Mouse (Mus musculus): ENCODE results near the gene Ptprn2. TPM values are rescaled to one million over a fixed set of nuclear protein-coding genes. Genes with fewer than 3 reads are reported as not detected.

Ptprn2 gene
- polyA plus RNA-seq, 1 experiment, result 97.8 TPM

DNA sequence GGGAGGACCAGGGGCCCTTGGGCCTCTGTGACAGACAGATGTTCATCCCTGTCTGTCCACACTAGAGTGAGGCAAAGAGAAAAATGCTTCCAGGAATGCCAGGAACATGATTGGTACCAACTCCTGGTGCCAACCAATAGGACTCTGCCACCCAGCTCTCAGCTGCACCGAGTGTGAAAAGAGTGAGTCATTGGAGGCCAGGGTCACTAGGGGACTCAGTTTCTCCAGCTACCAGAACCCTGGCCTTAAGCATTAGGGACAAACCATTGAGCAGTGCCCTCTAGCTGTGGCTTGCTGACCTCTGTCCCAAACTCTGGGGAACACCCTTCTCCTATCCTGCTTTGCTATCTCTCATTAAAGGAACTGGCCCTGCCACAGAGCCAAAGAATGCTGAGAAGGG, 728.0 kb downstream of the Ptprn2 start:
- DNase-seq, result no peak
- TF ChIP-seq CTCF (IDR thresholded peaks at IDR 0.05; ENCODE audit: borderline replicate concordance, insufficient read depth, low read depth, low read length), result no peak
- TF ChIP-seq POLR2A (IDR thresholded peaks at IDR 0.05; ENCODE audit: borderline replicate concordance, insufficient read depth, low read length), result no peak
- H3K4me1 ChIP-seq (ENCODE audit: control insufficient read depth, insufficient read depth, low read length), result no peaks in the 10 kb centered on the region; the same call in 1 of the 2 replicates
- WGBS, result 80% methylated on average over 1 of the region's 1 CpGs
- no peaks in the 10 kb centered on the region for H3K27me3 ChIP-seq (ENCODE audit: control insufficient read depth, insufficient read depth, low read length)
- no peak overlapping the region for H3K4me3 ChIP-seq (replicated peaks; ENCODE audit: insufficient read depth, low read depth, low read length)
- no peak overlapping the region for H3K27ac ChIP-seq (ENCODE audit: insufficient read depth, low read length)

DNA sequence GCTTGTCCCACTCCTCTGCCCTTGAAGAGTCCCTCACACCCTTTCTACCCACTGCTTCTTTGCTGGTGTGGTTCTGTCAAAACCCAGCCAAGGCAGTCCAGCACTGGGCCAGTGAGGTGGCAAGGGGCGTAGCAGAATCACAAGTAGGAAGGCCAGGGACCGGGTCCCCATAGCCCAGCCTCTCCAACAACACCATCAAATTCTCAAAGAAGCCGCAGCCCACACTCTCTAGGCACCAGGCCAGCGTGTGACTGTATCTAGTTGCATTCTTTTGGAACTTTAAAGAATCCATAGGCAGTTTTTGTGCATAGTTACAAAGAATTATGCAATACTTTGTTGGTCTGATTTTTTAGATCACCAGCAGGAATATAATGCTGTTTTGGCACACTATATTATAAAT, 728.8 kb downstream of the Ptprn2 start:
- no peaks in the 10 kb centered on the region; the same call in 1 of the 2 replicates for H3K4me1 ChIP-seq (ENCODE audit: control insufficient read depth, insufficient read depth, low read length)
- H3K27ac ChIP-seq (ENCODE audit: insufficient read depth, low read length), result no peak overlapping the region
- H3K4me3 ChIP-seq (replicated peaks; ENCODE audit: insufficient read depth, low read depth, low read length), result no peak overlapping the region
- TF ChIP-seq CTCF (IDR thresholded peaks at IDR 0.05; ENCODE audit: borderline replicate concordance, insufficient read depth, low read depth, low read length) (no peak), POLR2A (IDR thresholded peaks at IDR 0.05; ENCODE audit: borderline replicate concordance, insufficient read depth, low read length) (no peak)
- no peaks in the 10 kb centered on the region for H3K27me3 ChIP-seq (ENCODE audit: control insufficient read depth, insufficient read depth, low read length)
- 79% methylated on average over 4 of the region's 4 CpGs for WGBS
- no peak for DNase-seq

DNA sequence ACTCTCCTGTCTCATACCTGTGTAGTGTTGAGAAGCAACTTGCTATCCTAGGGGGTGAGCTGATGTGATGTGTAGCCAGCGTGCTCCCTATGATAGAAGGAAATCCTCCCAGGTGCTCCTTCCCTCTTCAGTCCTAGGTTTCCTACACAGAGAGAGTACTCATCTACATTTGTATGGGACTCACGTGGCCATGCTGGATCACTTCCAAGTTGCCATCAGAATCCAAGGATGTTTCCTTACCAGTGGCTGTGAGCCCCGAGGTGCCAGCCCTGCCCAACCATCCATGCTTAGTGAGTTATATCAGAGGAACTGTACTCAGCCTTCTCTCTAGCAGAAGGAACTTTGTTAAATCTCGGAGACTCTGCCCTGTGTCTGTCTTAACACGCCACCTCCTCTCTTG, 729.4 kb downstream of the Ptprn2 start:
- H3K27me3 ChIP-seq (ENCODE audit: control insufficient read depth, insufficient read depth, low read length), result no peaks in the 10 kb centered on the region
- peak in 1 of 2 experiments; percentile 12 for DNase-seq
- no peak overlapping the region for H3K4me3 ChIP-seq (replicated peaks; ENCODE audit: insufficient read depth, low read depth, low read length)
- TF ChIP-seq POLR2A (IDR thresholded peaks at IDR 0.05; ENCODE audit: borderline replicate concordance, insufficient read depth, low read length) (no peak), CTCF (IDR thresholded peaks at IDR 0.05; ENCODE audit: borderline replicate concordance, insufficient read depth, low read depth, low read length) (no peak)
- no peaks in the 10 kb centered on the region; the same call in 1 of the 2 replicates for H3K4me1 ChIP-seq (ENCODE audit: control insufficient read depth, insufficient read depth, low read length)
- 62% methylated on average over 5 of the region's 5 CpGs for WGBS
- no peak overlapping the region for H3K27ac ChIP-seq (ENCODE audit: insufficient read depth, low read length)

DNA sequence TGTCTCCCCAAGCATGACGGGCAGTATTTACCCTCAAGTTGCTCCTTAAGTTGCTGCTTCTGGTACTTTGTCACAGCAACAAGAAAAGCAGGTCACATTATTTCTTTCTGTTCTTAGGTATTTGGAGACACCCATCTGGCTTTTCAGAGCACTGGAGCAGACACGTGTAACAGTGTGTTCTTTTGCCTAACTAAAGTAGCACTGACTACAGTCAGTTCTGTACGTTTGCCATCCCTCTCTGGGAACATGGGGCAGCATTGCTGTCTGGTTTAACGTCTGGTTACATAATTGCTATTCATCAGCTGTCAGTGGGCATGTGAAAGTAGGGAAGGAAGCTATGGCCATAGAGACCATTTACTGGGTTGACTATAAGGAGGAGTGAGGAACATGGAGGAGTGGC, 736.4 kb downstream of the Ptprn2 start:
- no peaks in the 10 kb centered on the region; the same call in 1 of the 2 replicates for H3K4me1 ChIP-seq (ENCODE audit: control insufficient read depth, insufficient read depth, low read length)
- WGBS, result 70% methylated on average over 4 of the region's 4 CpGs
- no peak overlapping the region for H3K27ac ChIP-seq (ENCODE audit: insufficient read depth, low read length)
- TF ChIP-seq CTCF (IDR thresholded peaks at IDR 0.05; ENCODE audit: borderline replicate concordance, insufficient read depth, low read depth, low read length) (no peak), POLR2A (IDR thresholded peaks at IDR 0.05; ENCODE audit: borderline replicate concordance, insufficient read depth, low read length) (no peak)
- no peaks in the 10 kb centered on the region for H3K27me3 ChIP-seq (ENCODE audit: control insufficient read depth, insufficient read depth, low read length)
- H3K4me3 ChIP-seq (replicated peaks; ENCODE audit: insufficient read depth, low read depth, low read length), result no peak overlapping the region
- DNase-seq, result no peak

DNA sequence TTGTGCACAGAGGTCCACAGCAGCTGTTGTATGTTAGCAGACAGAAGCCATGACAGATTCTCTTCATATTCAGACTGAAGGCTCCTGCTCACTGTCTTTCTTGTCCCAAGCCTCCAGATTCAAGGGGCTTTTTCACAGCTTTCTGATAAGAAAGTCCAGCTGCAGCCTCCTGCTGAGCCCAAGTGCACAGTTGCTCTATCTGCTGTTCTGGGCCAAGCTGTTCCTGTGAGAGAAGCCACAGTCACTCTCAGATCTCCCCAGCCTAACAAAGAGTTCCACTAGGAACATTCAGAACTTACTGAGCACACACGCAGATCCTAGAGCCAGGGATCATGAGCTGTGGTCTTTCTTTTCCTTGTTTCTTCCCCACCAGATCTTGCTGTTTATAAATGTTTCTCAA, 738.5 kb downstream of the Ptprn2 start:
- Histone ChIP-seq H3K4me3 (replicated peaks; ENCODE audit: insufficient read depth, low read depth, low read length) (no peak overlapping the region), H3K4me1 (ENCODE audit: control insufficient read depth, insufficient read depth, low read length) (no peaks in the 10 kb centered on the region; the same call in 1 of the 2 replicates), H3K27me3 (ENCODE audit: control insufficient read depth, insufficient read depth, low read length) (no peaks in the 10 kb centered on the region), H3K27ac (ENCODE audit: insufficient read depth, low read length) (no peak overlapping the region)
- TF ChIP-seq POLR2A (IDR thresholded peaks at IDR 0.05; ENCODE audit: borderline replicate concordance, insufficient read depth, low read length), result no peak
- no peak for TF ChIP-seq CTCF (IDR thresholded peaks at IDR 0.05; ENCODE audit: borderline replicate concordance, insufficient read depth, low read depth, low read length)
- DNase-seq, result no peak
- 84% methylated on average over 1 of the region's 1 CpGs for WGBS

DNA sequence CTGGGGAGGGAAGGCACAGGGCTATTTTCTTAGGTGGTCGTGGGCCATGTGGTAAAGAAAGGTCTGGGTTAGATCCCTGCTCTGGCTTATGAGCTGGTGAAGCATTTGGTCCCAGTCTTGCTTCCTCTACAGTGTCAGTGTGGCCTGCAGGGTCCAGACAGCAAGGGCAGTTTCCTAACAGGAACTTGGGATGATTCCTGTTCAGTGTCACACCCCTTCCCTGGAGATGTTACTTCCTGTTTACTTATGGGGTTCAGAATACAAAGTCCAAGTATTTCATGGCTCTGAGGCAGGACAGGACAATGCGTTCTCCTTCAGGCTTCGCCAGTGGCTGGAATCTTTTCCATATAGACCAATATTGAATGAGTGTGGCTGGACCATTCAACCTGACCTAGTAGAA, 741.7 kb downstream of the Ptprn2 start:
- no peaks in the 10 kb centered on the region for H3K27me3 ChIP-seq (ENCODE audit: control insufficient read depth, insufficient read depth, low read length)
- TF ChIP-seq POLR2A (IDR thresholded peaks at IDR 0.05; ENCODE audit: borderline replicate concordance, insufficient read depth, low read length) (no peak), CTCF (IDR thresholded peaks at IDR 0.05; ENCODE audit: borderline replicate concordance, insufficient read depth, low read depth, low read length) (no peak)
- no peak overlapping the region for H3K27ac ChIP-seq (ENCODE audit: insufficient read depth, low read length)
- H3K4me1 ChIP-seq (ENCODE audit: control insufficient read depth, insufficient read depth, low read length), result no peaks in the 10 kb centered on the region; the same call in 1 of the 2 replicates
- no peak for DNase-seq
- no peak overlapping the region for H3K4me3 ChIP-seq (replicated peaks; ENCODE audit: insufficient read depth, low read depth, low read length)
- 83% methylated on average over 3 of the region's 3 CpGs for WGBS

DNA sequence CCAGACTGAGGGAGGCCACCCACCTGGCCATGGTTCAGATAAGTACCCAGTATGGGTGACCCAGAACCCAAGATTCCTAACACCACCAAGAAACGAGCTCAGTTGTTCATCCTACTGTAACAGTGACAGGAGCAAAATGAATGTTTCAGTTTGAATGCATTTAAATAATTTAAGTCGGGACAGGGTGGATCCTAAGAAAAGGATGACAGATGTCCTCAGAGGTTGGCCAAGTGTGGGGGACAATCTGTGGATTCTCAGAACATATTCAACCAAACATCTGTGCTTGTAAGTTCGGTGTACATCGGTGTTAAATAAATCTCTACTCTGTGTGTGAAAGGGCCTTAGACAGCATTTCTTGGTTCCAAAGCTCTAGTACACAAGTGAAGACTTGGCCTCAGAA, 743.9 kb downstream of the Ptprn2 start:
- TF ChIP-seq CTCF (IDR thresholded peaks at IDR 0.05; ENCODE audit: borderline replicate concordance, insufficient read depth, low read depth, low read length) (no peak), POLR2A (IDR thresholded peaks at IDR 0.05; ENCODE audit: borderline replicate concordance, insufficient read depth, low read length) (no peak)
- no peak overlapping the region for H3K4me3 ChIP-seq (replicated peaks; ENCODE audit: insufficient read depth, low read depth, low read length)
- H3K27ac ChIP-seq (ENCODE audit: insufficient read depth, low read length), result no peak overlapping the region

DNA sequence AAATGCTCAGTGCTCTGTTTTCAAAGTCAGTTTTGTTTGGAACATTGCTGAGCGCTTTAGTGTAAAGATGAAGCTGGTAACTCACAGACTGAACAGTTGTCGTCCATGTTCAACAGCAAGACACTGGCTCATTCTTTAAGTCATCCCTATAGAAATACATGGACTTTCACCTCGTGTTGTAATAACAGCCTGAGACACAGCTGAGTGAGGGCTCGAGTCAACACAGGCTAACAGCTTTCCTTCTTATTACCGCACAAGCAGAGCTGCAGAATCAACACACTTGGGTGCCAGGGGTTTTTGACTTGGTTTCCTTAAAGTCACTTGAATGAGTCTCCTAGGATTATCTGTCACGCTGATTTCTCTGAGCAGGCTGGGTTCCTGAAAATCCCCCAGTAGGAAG, 744.8 kb downstream of the Ptprn2 start:
- Histone ChIP-seq H3K27me3 (ENCODE audit: control insufficient read depth, insufficient read depth, low read length) (no peaks in the 10 kb centered on the region), H3K27ac (ENCODE audit: insufficient read depth, low read length) (no peak overlapping the region), H3K4me3 (replicated peaks; ENCODE audit: insufficient read depth, low read depth, low read length) (no peak overlapping the region), H3K4me1 (ENCODE audit: control insufficient read depth, insufficient read depth, low read length) (no peaks in the 10 kb centered on the region; the same call in 1 of the 2 replicates)
- no peak for DNase-seq
- WGBS, result 84% methylated on average over 6 of the region's 6 CpGs
- no peak for TF ChIP-seq CTCF (IDR thresholded peaks at IDR 0.05; ENCODE audit: borderline replicate concordance, insufficient read depth, low read depth, low read length)
- no peak for TF ChIP-seq POLR2A (IDR thresholded peaks at IDR 0.05; ENCODE audit: borderline replicate concordance, insufficient read depth, low read length)

More for the DNA sequence above, 743.9 kb downstream of the Ptprn2 start:
- Histone ChIP-seq H3K27me3 (ENCODE audit: control insufficient read depth, insufficient read depth, low read length) (no peaks in the 10 kb centered on the region), H3K4me1 (ENCODE audit: control insufficient read depth, insufficient read depth, low read length) (no peaks in the 10 kb centered on the region; the same call in 1 of the 2 replicates)
- 40% methylated on average over 4 of the region's 4 CpGs for WGBS
- DNase-seq, result no peak
